Mouse (Mus musculus) bone marrow, adult 2 months (tissue): ENCODE data around the gene Dhx9. TPM values are rescaled to one million over a fixed set of nuclear protein-coding genes. Genes with fewer than 3 reads are reported as not detected.

Source experiments
- H3K27ac ChIP-seq: fragments of 200-500 bp; 2 replicates; pipeline ENCODE4 v1.5.1; 2012; ENCODE audit warnings: low read depth, mild to moderate bottlenecking, control low read depth, inconsistent platforms, low read length; ENCODE audit not compliant: control insufficient read depth, poor library complexity, insufficient read depth
- H3K4me1 ChIP-seq: fragments of 200-500 bp; 2 replicates; pipeline ENCODE4 v1.6.1; 2011; ENCODE audit warnings: low read length; ENCODE audit not compliant: control insufficient read depth, insufficient read depth
- H3K4me3 ChIP-seq: fragments of 200-500 bp; replicated peaks from 2 replicates; pipeline ENCODE3; 2011; ENCODE audit warnings: mild to moderate bottlenecking, low read depth, low read length, control low read depth; ENCODE audit not compliant: control insufficient read depth
- CTCF ChIP-seq: fragments of 200-500 bp; IDR thresholded peaks from 2 replicates; pipeline ENCODE4 v1.5.1; 2011; ENCODE audit warnings: low read length, control low read depth; ENCODE audit not compliant: control insufficient read depth, insufficient read depth
- POLR2A ChIP-seq: fragments of 200-500 bp; IDR thresholded peaks from 2 replicates; pipeline ENCODE4 v1.6.1; 2011; ENCODE audit warnings: low read depth, mild to moderate bottlenecking, control low read depth, low read length, borderline replicate concordance; ENCODE audit not compliant: control insufficient read depth
- WGBS: fragments of 180-500 bp; shearing (Covaris S2); methylation state at CpG from one replicate; pipeline ENCODE4 v1.1.7; 2018; 5-methylcytosine and 5-hydroxymethylcytosine counted together
- polyA plus RNA-seq: library from polyadenylated mRNA; stranded (reverse); fragments of >200 nt; gene quantifications from 2 replicates; pipeline ENCODE4 v1.2.4, GENCODE M21; 2011; ENCODE audit warnings: low replicate concordance; ENCODE audit not compliant: missing spikeins, insufficient read depth, insufficient read length

Gene Dhx9
- polyA plus RNA-seq, 1 experiment = 88.7 TPM

DNA sequence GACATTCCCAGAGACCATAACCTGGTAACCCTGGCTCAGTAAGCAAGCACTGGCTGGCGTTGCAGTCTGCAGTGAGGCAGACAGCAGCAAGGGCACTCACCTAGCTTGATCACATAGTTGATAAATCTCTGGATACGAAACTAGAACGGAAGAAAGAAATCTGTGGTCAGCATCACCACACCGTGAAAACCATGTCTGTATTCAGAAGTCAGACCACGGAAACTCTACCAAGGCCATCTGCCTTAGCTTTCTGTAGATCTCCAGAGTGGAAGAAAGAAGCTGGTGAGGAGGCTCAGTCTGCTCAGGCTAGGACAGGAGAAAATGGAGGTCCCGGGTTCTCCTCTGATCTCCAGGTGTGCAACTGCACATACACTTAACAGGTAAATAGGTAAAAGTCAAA, 21.6 kb upstream of the Dhx9 start:
- WGBS = 77% methylated on average over 6 of the region's 6 CpGs
- no peak for TF ChIP-seq POLR2A
- TF ChIP-seq CTCF = no peak
- no peaks in the 10 kb centered on the region for H3K4me1 ChIP-seq
- H3K27ac ChIP-seq = no peak overlapping the region
- H3K4me3 ChIP-seq = no peak overlapping the region

DNA sequence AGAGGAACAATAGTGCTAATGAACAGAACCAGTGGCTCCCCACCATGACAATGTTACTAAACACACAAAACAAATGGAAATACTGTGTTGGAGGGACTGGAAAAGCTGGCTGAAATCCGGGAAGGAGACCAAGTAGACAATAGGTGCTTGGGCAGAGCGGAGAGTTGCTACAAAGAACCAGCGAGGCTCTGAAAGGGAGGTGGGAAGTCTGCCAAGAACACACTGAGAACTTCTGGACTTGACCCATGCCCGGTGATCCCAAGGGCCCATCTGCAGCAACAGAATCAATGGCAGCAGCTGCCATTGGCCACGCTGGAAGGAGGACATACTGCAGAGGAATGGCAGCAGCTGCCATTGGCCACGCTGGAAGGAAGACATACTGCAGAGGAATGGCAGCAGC, 18.8 kb upstream of the Dhx9 start:
- WGBS = 90% methylated on average over 6 of the region's 6 CpGs
- Histone ChIP-seq H3K27ac (no peak overlapping the region), H3K4me1 (no peaks in the 10 kb centered on the region), H3K4me3 (no peak overlapping the region)
- TF ChIP-seq CTCF (no peak), POLR2A (no peak)

DNA sequence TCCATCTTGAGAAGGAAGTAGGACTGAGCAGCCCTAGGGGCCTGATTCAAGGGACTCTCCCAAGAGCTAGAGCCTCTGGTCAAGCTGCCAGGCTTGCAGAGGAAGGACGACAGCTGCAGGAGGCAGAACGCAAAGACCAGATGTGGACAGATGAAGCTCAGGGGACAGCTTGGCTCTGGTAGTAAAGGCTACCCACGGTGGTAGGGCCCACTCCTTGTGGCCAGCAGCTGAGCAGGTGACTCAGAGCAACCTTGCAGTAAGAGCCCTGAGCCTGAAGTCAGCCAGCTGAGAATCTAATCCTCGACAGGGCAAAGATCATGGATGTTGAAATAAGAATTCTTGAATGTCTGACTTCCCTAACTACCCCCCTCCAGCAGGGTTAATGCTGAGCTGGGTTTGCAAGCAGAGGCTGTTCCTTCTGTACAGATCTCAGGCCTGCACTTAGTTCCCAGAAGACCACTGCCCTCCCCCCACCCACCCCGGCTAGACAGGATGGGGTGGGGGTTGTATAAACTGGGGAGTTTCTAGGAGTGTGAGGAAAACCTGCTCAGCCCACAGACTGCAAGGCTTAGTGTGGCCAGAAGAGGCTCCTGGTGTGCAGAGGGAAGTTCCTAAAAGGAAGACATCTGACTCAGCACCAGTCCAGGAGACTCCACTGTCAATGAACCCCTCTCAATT, 14.3 kb upstream of the Dhx9 start:
- Histone ChIP-seq H3K4me3 (no peak overlapping the region), H3K4me1 (no peaks in the 10 kb centered on the region), H3K27ac (peak overlapping the region; percentile 42; the same call in 1 of the 2 replicates)
- 44% methylated on average over 5 of the region's 5 CpGs for WGBS
- TF ChIP-seq POLR2A = no peak
- TF ChIP-seq CTCF = no peak

DNA sequence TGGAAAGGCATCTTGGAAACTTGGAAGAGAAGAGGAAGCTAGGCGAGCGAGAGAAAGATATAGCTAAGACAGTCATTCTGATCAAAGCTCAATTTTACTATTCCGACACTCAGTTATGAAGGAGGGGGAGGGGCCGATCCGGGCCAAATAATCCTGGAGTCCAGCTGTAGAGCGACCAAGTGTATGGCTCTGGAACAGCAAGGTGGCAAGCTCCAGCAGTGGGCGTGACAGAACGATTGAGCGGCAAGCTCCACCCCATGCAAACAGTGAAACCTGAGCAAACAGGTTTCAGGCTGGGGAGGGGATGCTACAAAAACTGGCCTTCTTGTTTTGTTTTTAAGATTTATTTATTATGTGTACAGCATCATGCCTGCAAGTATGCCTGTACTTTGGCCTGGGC, 12.6 kb upstream of the Dhx9 start:
- Histone ChIP-seq H3K4me1 (no peaks in the 10 kb centered on the region), H3K4me3 (no peak overlapping the region), H3K27ac (no peak overlapping the region)
- no peak for TF ChIP-seq CTCF
- TF ChIP-seq POLR2A = no peak
- 93% methylated on average over 9 of the region's 9 CpGs for WGBS

DNA sequence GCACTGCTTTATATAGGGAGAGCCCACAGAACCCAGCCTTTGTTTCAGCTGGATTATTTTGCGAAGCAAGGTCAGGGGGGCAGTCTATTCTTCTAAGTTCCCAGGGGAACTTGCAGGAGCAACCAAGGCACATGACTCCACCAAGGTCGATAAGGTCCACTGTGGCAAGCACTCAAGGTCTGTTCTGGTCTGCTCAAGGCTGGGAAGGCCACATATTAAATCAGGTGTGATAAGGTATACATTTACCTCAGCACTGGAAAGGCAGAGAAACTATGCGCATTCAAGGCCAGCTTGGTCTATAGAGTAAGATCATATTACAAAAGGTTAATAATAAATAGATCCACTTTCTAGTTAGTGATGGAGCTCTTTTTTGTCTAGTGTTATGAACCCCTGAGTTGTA, 8.6 kb upstream of the Dhx9 start:
- Histone ChIP-seq H3K4me3 (no peak overlapping the region), H3K27ac (no peak overlapping the region), H3K4me1 (no peaks in the 10 kb centered on the region; the same call in 1 of the 2 replicates)
- no peak for TF ChIP-seq POLR2A
- TF ChIP-seq CTCF = no peak
- WGBS = 78% methylated on average over 3 of the region's 3 CpGs

DNA sequence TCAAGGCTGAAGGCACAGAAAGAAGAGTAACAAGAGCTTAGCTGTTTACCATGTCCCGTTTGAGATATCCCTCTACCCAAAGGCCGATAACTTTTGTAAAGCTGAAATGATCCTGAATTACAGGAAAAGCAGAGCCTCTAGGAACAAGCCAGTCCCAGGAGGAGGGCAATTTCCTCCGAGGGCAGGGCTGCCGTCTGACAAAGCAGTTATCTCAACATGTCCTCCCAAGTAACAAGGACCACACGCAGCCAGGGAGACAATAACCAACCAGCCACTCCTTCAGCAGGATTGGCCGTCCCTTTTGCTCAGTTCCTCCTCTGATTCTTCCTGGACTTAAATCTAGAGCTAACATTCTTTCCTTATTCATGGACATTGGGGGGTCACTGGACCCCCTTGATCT, 6.5 kb upstream of the Dhx9 start:
- Histone ChIP-seq H3K27ac (no peak overlapping the region), H3K4me1 (no peaks in the 10 kb centered on the region; the same call in 1 of the 2 replicates), H3K4me3 (no peak overlapping the region)
- no peak for TF ChIP-seq CTCF
- 64% methylated on average over 6 of the region's 6 CpGs for WGBS

DNA sequence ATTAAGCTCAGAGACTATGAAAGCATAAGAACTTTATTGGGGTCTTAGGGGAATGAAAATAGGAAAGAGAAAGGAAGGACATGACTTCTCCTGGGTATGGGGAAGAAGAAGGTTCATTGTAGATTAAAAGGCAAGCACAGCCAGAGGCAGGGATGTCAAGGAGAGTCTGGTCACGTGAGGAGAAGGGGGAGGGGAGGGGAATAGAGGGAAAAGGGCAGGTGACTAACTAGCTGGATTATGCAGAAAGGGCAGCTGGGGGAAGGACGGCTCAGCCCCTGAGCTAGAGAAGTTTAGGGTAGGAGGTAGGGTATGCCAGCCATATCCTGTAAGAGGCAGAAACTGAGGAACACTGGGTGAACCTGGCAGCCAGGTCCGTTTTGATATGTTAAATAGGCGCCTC, 5.9 kb upstream of the Dhx9 start:
- WGBS = 76% methylated on average over 4 of the region's 4 CpGs
- no peak overlapping the region for H3K27ac ChIP-seq
- TF ChIP-seq POLR2A = no peak
- TF ChIP-seq CTCF = no peak
- H3K4me1 ChIP-seq = no peaks in the 10 kb centered on the region; the same call in 1 of the 2 replicates
- no peak overlapping the region for H3K4me3 ChIP-seq

DNA sequence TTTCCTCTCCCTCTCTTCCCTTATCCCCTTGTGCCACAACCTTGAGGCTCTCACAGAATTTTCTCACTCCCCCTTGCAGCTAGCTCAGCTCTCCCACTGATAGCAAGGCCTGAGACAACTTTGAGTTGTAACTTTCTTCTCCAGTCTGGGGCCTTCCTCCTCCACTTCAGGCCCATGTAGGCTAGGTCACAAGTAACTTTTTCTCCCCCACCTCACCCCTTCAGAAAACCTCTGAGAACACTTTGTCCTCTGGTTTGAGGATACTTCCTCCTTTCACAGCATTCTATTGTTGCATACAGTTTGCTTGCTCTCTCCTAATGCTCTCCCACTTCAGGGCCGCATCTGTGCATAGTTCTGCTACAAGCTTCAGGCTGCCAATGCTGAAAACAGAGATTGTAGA, 4.4 kb upstream of the Dhx9 start:
- Histone ChIP-seq H3K4me1 (no peaks in the 10 kb centered on the region; the same call in 1 of the 2 replicates), H3K4me3 (no peak overlapping the region), H3K27ac (peak overlapping the region; percentile 70)
- TF ChIP-seq CTCF (no peak), POLR2A (no peak)
- 41% methylated on average over 1 of the region's 1 CpGs for WGBS

DNA sequence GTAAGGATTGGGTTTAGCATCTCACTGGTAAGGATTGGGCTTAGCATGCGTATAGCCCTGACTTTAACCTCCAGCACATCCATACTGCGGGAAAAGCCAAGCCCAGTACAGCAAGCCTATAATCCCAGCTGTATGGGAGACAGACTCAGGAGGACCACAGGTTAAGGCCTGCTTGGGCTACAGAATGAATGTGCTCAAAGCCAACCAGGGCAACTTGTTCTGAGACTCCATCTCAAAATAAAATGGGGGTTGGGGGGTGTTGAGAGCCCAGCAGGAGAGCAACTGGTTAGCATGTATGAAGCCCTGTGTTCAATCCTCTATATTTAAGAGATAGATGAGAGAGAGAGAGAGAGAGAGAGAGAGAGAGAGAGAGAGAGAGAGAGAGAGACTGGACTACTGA, 3.9 kb upstream of the Dhx9 start:
- Histone ChIP-seq H3K4me1 (no peaks in the 10 kb centered on the region; the same call in 1 of the 2 replicates), H3K27ac (no peak overlapping the region; the same call in 1 of the 2 replicates), H3K4me3 (no peak overlapping the region)
- TF ChIP-seq CTCF (no peak), POLR2A (no peak)
- WGBS = 83% methylated on average over 2 of the region's 2 CpGs
